Mouse (Mus musculus) heart, embryonic 13.5 days (tissue): ENCODE results near the gene Bcl7a. TPM values are rescaled to one million over a fixed set of nuclear protein-coding genes. Genes with fewer than 3 reads are reported as not detected.

Experiments used
- ATAC-seq: fragments of 200-750 bp; cut with Nextera tagmentation; 2 replicates; pipeline ENCODE4 v1.8.0; 2017; ENCODE audit warnings: moderate TSS enrichment; ENCODE audit not compliant: insufficient number of reproducible peaks, low FRiP score, low TSS enrichment; ENCODE audit errors: extremely low read depth
- H3K27ac ChIP-seq: fragments of 300-500 bp; sonication (generic); replicated peaks from 2 replicates; pipeline ENCODE4 v1.5.1; 2015; ENCODE audit warnings: moderate library complexity, mild to moderate bottlenecking, inconsistent platforms
- H3K27me3 ChIP-seq: fragments of 300-500 bp; sonication (generic); replicated peaks from 2 replicates; pipeline ENCODE4 v1.6.1; 2015; ENCODE audit warnings: mild to moderate bottlenecking, inconsistent platforms
- H3K36me3 ChIP-seq: fragments of 300-500 bp; sonication (generic); 2 replicates; pipeline ENCODE4 v1.6.1; 2015; ENCODE audit warnings: mild to moderate bottlenecking, inconsistent platforms
- H3K4me1 ChIP-seq: fragments of 300-500 bp; sonication (generic); 2 replicates; pipeline ENCODE4 v1.6.1; 2015; ENCODE audit warnings: inconsistent platforms
- H3K4me2 ChIP-seq: fragments of 300-500 bp; sonication (generic); 2 replicates; pipeline ENCODE4 v1.6.1; 2015; ENCODE audit warnings: inconsistent platforms, mild to moderate bottlenecking, moderate library complexity
- H3K4me3 ChIP-seq: fragments of 300-500 bp; sonication (generic); 2 replicates; pipeline ENCODE4 v1.5.1; 2015; ENCODE audit warnings: moderate library complexity, mild to moderate bottlenecking, inconsistent platforms
- H3K9ac ChIP-seq: fragments of 300-500 bp; sonication (generic); 2 replicates; pipeline ENCODE4 v1.6.1; 2015; ENCODE audit warnings: inconsistent platforms, mild to moderate bottlenecking, moderate library complexity
- H3K9me3 ChIP-seq: fragments of 300-500 bp; sonication (generic); 2 replicates; pipeline ENCODE4 v1.6.1; 2016; ENCODE audit warnings: inconsistent platforms
- WGBS: fragments of 180-500 bp; shearing (Covaris S2); methylation state at CpG from one replicate; pipeline ENCODE4 v1.1.7; 2015; ENCODE audit warnings: mixed read lengths; 5-methylcytosine and 5-hydroxymethylcytosine counted together
- polyA plus RNA-seq: library from polyadenylated mRNA; unstranded; fragments of >200 nt; fragmentation: Nextera tagmentation; extraction: Ambion mirVana; gene quantifications from 2 replicates; pipeline ENCODE4 v1.2.1, GENCODE M21; 2015

The Bcl7a gene
- polyA plus RNA-seq, 1 experiment from 2014 or later, result 13.5 TPM

DNA sequence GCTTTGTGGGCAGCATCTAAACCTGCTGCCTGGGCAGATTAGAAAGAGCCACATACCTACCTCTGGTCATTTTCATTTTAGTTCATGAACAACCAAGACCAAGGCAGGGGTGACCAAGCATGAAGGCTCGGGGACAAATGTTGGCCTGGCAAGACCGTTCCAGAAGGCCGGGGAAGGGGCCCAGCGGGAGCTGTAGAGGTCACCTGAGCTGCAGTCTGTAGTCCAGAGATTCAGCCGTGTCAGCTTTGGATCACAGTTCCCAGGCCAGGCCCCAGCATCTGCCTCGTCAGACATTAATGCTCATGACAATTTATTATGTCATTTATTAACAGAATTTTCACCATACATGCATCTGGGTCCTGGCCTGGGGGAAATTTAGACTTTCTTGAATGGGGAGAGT, 15.8 kb downstream of the Bcl7a start:
- WGBS, result 88% methylated on average over 6 of the region's 6 CpGs
- Histone ChIP-seq H3K4me1 (peaks cover 10% of the 10 kb centered on the region), H3K4me2 (no peak overlapping the region), H3K36me3 (peaks cover 99% of the 10 kb centered on the region), H3K27me3 (no peaks in the 10 kb centered on the region), H3K9ac (no peak overlapping the region), H3K9me3 (no peaks in the 10 kb centered on the region), H3K4me3 (no peak overlapping the region), H3K27ac (no peak overlapping the region)
- no peak for ATAC-seq

DNA sequence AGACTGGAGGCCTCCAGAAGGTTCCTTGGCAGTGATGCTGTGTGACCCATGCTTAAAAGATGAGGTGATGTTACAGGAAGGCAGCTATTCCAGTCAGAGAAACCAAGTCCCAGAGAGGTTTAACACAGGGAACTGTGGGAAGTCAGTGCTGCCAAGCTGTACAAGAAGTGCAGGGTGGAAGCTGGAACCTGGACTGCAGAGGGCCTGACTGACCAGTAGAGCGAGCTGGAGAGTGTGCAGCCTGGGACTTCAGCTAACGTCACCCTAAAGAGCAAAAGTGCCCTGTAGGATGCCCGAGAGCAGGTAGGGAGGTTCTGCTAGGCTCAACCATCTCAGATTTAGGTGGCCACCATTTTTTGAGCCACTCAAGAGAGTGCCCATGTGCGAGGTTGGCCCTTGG, 19.3 kb downstream of the Bcl7a start:
- Histone ChIP-seq H3K27me3 (no peaks in the 10 kb centered on the region), H3K4me2 (no peak overlapping the region), H3K36me3 (peaks cover 96% of the 10 kb centered on the region), H3K4me1 (peaks cover 17% of the 10 kb centered on the region), H3K4me3 (no peak overlapping the region), H3K9ac (no peak overlapping the region), H3K9me3 (no peaks in the 10 kb centered on the region), H3K27ac (no peak overlapping the region)
- WGBS, result 73% methylated on average over 4 of the region's 4 CpGs
- no peak for ATAC-seq

DNA sequence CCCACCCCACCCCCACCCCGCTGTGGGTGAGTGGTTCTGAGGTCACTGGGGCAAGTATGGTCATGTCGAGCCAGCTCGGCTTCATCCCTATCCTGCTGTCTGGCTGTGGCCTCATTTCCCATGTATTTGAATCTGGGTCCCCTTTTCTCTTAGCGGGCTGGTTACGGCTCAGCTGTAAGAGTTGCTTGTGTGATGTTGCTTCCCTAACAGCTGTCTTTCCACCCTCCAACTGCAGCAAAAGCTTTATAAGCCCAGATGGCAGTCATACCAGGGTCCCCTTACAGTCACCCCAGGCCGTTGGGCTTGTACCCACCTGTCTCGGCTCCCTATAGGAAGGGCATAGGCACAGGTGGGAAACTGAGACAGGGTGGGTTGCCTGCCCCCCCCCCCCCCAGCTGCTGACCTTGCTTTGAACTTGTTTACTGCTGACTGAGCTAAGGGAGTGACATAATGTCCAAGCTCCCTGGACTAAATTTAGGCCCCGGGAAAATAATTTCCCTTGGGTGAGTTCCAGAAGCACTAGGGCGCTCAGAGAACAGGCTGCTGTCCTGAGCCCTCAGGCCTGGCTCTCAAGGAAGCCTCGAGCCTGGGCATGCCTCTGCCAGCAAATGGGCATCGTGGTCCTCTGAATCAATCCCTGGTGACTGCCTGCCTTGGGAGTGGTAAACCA, 20.8 kb downstream of the Bcl7a start:
- Histone ChIP-seq H3K4me3 (no peak overlapping the region), H3K27me3 (no peaks in the 10 kb centered on the region), H3K4me1 (peaks cover 17% of the 10 kb centered on the region), H3K36me3 (peaks cover 94% of the 10 kb centered on the region), H3K27ac (peak overlapping the region; percentile 92), H3K9me3 (no peaks in the 10 kb centered on the region), H3K4me2 (0 out of 2 replicates have a peak overlapping the region, but pooled peaks have one; percentile 10), H3K9ac (peak overlapping the region; percentile 68)
- 59% methylated on average over 11 of the region's 11 CpGs for WGBS
- ATAC-seq, result no peak; the same call in 1 of the 2 replicates

DNA sequence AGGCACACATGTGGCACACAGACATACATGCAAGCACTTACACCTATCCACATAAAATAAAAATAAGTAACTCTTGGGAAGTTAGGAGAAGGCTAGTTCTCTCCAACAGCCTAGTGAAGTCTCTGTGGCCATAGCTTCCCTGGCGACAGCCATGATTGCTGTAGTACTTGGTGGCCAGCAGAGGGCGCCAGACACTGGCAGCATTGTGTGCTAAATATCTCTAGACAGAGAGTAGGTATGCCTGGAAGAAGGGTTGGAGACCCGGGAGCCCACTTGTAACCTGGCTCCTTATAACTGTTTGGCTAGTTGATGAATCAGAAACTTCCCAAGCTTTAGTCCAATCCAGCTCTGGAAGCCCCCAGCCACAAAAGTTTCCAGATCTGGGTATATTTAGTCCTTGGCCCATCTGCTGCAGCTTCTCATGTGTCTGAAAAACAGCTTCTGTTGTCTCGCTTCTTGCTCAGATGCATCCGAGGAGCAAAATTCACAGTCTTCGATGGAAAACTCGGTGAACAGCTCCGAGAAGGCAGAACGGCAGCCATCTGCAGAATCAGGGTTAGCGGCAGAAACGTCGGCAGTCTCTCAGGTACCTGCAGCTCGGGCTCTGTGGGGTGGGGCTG, 25.3 kb downstream of the Bcl7a start:
- Histone ChIP-seq H3K4me1 (peaks cover 12% of the 10 kb centered on the region), H3K36me3 (peaks cover 93% of the 10 kb centered on the region), H3K27me3 (no peaks in the 10 kb centered on the region), H3K4me2 (no peak overlapping the region), H3K4me3 (no peak overlapping the region), H3K9me3 (no peaks in the 10 kb centered on the region), H3K27ac (no peak overlapping the region), H3K9ac (no peak overlapping the region)
- no peak for ATAC-seq
- 74% methylated on average over 13 of the region's 13 CpGs for WGBS

DNA sequence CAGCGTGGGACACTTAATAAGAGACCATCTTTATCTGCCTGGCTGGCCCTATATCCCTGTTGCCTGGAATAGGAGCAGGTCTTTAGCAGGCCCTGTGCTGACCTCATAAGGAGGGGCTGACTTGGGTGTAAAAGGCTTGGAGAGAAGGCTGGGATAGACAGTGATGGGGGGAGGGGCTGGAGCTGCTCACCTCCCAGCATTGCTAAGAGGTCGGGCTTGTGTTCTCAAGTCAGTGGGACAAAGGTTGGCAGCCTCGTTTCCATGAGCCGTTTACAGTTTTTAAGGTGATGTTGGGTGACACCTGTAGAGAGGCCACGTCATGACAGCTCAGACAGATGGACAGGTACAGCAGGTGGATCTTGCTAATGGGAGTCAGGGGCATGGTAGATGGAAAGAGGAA, 26.4 kb downstream of the Bcl7a start:
- Histone ChIP-seq H3K4me3 (no peak overlapping the region), H3K27me3 (no peaks in the 10 kb centered on the region), H3K9ac (no peak overlapping the region), H3K36me3 (peaks cover 89% of the 10 kb centered on the region), H3K4me2 (no peak overlapping the region), H3K27ac (no peak overlapping the region), H3K9me3 (no peaks in the 10 kb centered on the region), H3K4me1 (peaks cover 1% of the 10 kb centered on the region; the same call in 1 of the 2 replicates)
- ATAC-seq, result no peak
- 87% methylated on average over 5 of the region's 5 CpGs for WGBS

DNA sequence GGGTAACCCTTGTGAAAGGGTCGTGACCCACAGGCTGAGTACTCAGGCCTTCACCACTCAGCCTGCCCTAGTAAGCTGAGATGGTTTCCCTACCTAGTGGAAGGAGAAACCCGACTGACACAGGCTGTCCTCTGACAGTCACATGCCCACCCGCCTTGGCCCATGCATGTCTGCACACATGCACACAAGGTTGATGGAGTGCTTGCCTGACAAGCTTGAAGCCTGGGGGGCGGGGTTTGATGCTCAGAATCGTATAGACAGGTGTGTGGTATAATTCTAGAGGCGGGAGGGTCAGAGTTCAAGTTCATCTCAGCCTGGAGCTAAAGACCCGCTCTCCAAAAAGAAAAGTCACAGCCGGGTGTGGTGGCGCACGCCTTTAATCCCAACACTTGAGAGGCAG, 31.6 kb downstream of the Bcl7a start:
- 92% methylated on average over 10 of the region's 10 CpGs for WGBS
- Histone ChIP-seq H3K27me3 (no peaks in the 10 kb centered on the region), H3K4me2 (no peak overlapping the region), H3K36me3 (peaks cover 47% of the 10 kb centered on the region), H3K4me3 (no peak overlapping the region), H3K27ac (no peak overlapping the region), H3K9ac (no peak overlapping the region), H3K9me3 (no peaks in the 10 kb centered on the region), H3K4me1 (peaks cover 37% of the 10 kb centered on the region)
- no peak for ATAC-seq

DNA sequence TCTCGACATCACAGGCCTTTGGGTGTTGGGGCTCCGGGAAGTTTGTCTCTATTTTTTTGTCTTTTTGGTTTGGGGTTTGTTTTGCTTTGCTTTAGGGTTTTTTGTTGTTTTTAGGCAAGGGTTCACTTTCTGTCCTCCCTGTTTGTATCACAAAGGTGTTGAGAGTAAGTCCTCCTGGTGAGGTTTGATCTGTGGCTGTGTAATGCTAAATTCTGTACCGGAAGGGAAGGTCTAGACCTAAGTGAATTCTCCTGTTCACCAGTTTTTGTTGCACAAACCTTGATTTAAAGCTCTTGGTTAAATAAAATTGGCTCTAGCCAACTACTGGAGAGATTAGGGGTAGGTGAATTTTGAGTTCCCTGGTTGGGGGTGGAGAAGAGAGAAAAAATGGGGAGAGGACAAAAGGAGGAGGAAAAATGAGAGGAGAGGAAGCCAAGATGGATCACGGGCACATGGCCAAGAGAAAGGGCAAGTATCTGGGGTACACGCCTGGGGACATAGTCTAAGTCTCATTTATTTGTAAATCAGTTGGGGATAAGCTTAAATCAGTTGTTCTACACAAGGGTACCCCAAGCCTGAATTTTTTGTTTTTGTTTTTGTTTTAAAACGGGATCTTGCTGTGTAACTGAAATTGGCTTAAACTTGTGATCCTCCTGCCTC, 32.3 kb downstream of the Bcl7a start:
- H3K4me2 ChIP-seq, result peak overlapping the region; percentile 8; the same call in 1 of the 2 replicates
- no peak overlapping the region for H3K4me3 ChIP-seq
- WGBS, result 89% methylated on average over 6 of the region's 6 CpGs
- H3K27me3 ChIP-seq, result 0 out of 2 replicates have a peak, but pooled peaks cover under 1% of the 10 kb centered on the region
- no peak overlapping the region for H3K9ac ChIP-seq
- H3K36me3 ChIP-seq, result peaks cover 40% of the 10 kb centered on the region
- H3K27ac ChIP-seq, result peak overlapping the region; percentile 72; the same call in 1 of the 2 replicates
- ATAC-seq, result no peak
- no peaks in the 10 kb centered on the region for H3K9me3 ChIP-seq
- peaks cover 37% of the 10 kb centered on the region for H3K4me1 ChIP-seq

DNA sequence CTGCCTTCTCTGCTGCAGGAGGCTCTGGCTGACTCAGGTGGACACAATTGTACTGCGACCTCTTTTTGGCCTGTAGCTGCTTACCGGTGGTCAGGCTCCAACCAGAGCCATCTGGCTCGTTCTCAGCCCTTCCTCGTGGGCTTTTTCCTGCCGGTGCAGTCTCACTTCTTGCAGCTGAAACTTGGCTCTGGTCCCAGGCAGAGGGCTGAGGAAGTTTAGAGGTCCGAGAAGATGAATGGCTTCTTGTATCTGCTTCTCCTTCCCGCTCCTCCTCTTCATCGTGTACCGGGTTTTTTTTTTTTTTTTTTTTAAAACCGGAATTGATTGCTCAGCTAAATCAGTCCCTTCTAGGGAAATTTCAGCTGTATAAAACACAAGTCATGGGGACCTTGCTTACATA, 32.9 kb downstream of the Bcl7a start:
- peaks cover 39% of the 10 kb centered on the region for H3K4me1 ChIP-seq
- H3K9ac ChIP-seq, result 0 out of 2 replicates have a peak overlapping the region, but pooled peaks have one; percentile 28
- peak overlapping the region; percentile 8 for H3K4me2 ChIP-seq
- WGBS, result 31% methylated on average over 10 of the region's 10 CpGs
- H3K4me3 ChIP-seq, result no peak overlapping the region
- H3K27me3 ChIP-seq, result 0 out of 2 replicates have a peak, but pooled peaks cover 5% of the 10 kb centered on the region
- peak overlapping the region; percentile 72 for H3K27ac ChIP-seq
- H3K36me3 ChIP-seq, result peaks cover 34% of the 10 kb centered on the region
- no peaks in the 10 kb centered on the region for H3K9me3 ChIP-seq
- no peak for ATAC-seq

DNA sequence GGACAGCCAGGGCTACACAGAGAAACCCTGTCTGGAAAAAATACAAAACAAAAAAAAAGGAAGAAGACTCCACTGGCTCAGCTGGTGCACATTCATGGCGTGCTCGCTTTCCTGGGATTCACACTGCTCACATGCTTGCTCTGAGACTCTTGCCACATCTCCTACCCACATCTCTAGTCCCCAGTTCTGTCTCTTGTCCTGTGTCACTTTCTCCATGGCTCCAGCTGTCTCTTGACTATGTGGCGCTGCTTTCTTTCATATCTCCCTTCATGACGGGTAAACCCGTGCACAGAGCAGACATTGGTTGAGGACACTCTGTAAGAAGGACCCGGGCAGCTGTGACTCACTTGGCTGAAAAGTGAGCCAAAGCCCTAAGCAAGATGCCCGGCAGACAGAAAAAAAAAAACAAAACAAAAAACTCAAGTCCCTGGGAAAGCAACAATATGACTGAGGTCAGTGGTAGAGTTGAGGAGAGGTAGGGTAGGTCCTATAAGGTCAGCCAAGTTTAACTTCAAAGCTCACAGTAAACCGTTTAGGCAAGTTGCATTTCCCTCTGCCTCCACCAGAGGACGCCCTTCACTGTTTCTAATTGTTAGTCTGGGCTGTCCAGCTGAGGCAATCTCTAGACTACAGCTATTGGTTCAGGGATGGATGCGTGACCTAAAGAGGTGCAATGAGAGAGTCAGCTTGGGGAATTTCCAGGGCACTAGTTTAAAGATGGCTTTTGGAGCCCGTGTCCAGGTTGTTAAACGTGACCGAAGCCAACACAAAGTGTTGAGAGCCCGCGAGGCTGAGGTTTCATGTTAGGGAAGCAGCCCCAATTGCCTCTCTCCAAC, 33.7 kb downstream of the Bcl7a start:
- Histone ChIP-seq H3K4me2 (peak overlapping the region; percentile 8), H3K27me3 (0 out of 2 replicates have a peak, but pooled peaks cover 5% of the 10 kb centered on the region), H3K36me3 (peaks cover 26% of the 10 kb centered on the region), H3K4me3 (no peak overlapping the region), H3K4me1 (peaks cover 47% of the 10 kb centered on the region), H3K9ac (0 out of 2 replicates have a peak overlapping the region, but pooled peaks have one; percentile 37), H3K9me3 (no peaks in the 10 kb centered on the region), H3K27ac (peak overlapping the region; percentile 72)
- ATAC-seq, result peak; percentile 22; the same call in 1 of the 2 replicates
- WGBS, result 49% methylated on average over 15 of the region's 15 CpGs

DNA sequence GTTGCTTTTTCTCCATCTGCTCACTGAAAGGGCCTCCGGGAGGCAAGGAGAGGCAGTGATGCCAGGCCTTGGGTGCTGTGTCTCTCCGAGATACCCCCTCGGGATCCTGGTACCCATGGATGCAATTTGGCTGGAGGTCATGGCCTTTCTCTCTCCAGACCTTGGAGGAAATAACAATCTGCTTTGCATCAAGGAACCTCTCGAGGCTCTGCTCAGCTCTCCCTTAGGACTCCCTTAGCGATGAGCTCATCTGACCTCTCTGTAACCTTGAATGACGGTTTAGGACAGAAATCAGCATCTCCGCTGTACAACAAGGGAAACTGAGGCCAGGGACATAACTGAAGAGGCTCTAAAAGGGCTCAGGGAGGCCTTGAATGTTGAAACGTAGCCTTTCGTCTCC, 35.1 kb downstream of the Bcl7a start:
- no peak overlapping the region for H3K4me3 ChIP-seq
- no peak overlapping the region for H3K27ac ChIP-seq
- H3K9ac ChIP-seq, result no peak overlapping the region; the same call in 1 of the 2 replicates
- no peak overlapping the region for H3K4me2 ChIP-seq
- peaks cover 12% of the 10 kb centered on the region for H3K36me3 ChIP-seq
- 53% methylated on average over 9 of the region's 9 CpGs for WGBS
- no peak for ATAC-seq
- H3K9me3 ChIP-seq, result no peaks in the 10 kb centered on the region
- H3K4me1 ChIP-seq, result peaks cover 48% of the 10 kb centered on the region
- H3K27me3 ChIP-seq, result 0 out of 2 replicates have a peak, but pooled peaks cover 5% of the 10 kb centered on the region
